In the genomic region with DNA sequence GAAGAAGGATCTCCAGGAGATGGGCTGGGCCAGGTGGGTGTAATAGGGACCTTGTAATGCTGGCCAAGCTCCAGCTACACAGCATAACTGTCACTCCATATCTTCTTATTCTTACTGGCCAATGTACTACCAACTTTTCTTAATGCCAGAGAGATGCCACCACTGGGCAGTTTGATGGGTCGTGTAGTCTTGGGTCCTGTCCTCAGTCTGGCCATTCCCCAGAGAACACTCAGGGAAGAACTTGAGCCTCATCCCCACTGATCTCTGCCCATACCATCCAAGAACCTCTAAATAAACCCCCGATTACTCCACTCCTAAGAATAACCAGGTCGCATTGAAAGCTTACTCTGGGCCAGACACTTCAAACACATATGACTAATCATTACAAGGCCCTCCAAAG, we compare ENCODE assay signal across 25 mouse cellular contexts.
"Had no signal": no experiment of that assay in that cellular context is flagged by ENCODE, and none has a peak within 500 bp of the region (broad histone marks: within the 10 kb centered on the region; RNA-seq: fewer than 3 reads in every experiment).

No protein-coding gene starts in this region.

- H3K27ac ChIP-seq: heart, adult 2 months; heart, embryonic 13.5 days; heart, embryonic 15.5 days; hindbrain, embryonic 13.5 days; hindbrain, embryonic 15.5 days; hindbrain, postnatal 0 days; kidney, embryonic 15.5 days; kidney, postnatal 0 days; limb, embryonic 13.5 days; limb, embryonic 15.5 days; liver, embryonic 12.5 days had no signal

- H3K4me3 ChIP-seq: heart, adult 2 months; heart, embryonic 13.5 days; heart, embryonic 15.5 days; hindbrain, embryonic 13.5 days; hindbrain, embryonic 15.5 days; kidney, embryonic 15.5 days; limb, embryonic 13.5 days; limb, embryonic 15.5 days; liver, embryonic 12.5 days had no signal

- H3K9ac ChIP-seq: heart, embryonic 13.5 days; heart, embryonic 15.5 days; hindbrain, embryonic 13.5 days; hindbrain, embryonic 15.5 days; kidney, embryonic 15.5 days; limb, embryonic 13.5 days; limb, embryonic 15.5 days; liver, embryonic 12.5 days had no signal

- H3K36me3 ChIP-seq: heart, embryonic 13.5 days; heart, embryonic 15.5 days; hindbrain, embryonic 13.5 days; hindbrain, embryonic 15.5 days; kidney, embryonic 15.5 days; limb, embryonic 13.5 days; limb, embryonic 15.5 days; liver, embryonic 12.5 days had no signal

- H3K9me3 ChIP-seq: heart, embryonic 13.5 days; heart, embryonic 15.5 days; hindbrain, embryonic 13.5 days; hindbrain, embryonic 15.5 days; kidney, embryonic 15.5 days; limb, embryonic 13.5 days; limb, embryonic 15.5 days; liver, embryonic 12.5 days had no signal

- H3K27me3 ChIP-seq: hindbrain, embryonic 13.5 days; hindbrain, embryonic 15.5 days; kidney, embryonic 15.5 days; limb, embryonic 13.5 days; limb, embryonic 15.5 days; liver, embryonic 12.5 days had no signal

- ATAC-seq: forebrain, embryonic 16.5 days; hindbrain, postnatal 0 days; intestine, embryonic 16.5 days; liver, embryonic 12.5 days had no signal

- H3K4me2 ChIP-seq: heart, embryonic 11.5 days; heart, embryonic 13.5 days; heart, embryonic 15.5 days; hindbrain, embryonic 13.5 days; hindbrain, embryonic 15.5 days; kidney, embryonic 15.5 days; limb, embryonic 13.5 days; limb, embryonic 15.5 days; liver, embryonic 12.5 days had no signal

- DNase-seq: heart, adult 11 months; heart, adult 2 months; heart, postnatal 14 days; heart, postnatal 36 days; kidney, adult 11 months; kidney, adult 2 months; kidney, adult 9 months; kidney, postnatal 14 days; kidney, postnatal 36 days; layer of hippocampus, adult 9-11 months; layer of hippocampus, postnatal 36 days; left cerebral cortex, postnatal 4 days had no signal

- H3K4me1 ChIP-seq: heart, embryonic 15.5 days; hindbrain, embryonic 13.5 days; hindbrain, embryonic 15.5 days; kidney, embryonic 15.5 days; limb, embryonic 13.5 days; limb, embryonic 15.5 days; liver, embryonic 12.5 days had no signal
